8 mouse cellular contexts compared by ENCODE assay signal in the genomic region with DNA sequence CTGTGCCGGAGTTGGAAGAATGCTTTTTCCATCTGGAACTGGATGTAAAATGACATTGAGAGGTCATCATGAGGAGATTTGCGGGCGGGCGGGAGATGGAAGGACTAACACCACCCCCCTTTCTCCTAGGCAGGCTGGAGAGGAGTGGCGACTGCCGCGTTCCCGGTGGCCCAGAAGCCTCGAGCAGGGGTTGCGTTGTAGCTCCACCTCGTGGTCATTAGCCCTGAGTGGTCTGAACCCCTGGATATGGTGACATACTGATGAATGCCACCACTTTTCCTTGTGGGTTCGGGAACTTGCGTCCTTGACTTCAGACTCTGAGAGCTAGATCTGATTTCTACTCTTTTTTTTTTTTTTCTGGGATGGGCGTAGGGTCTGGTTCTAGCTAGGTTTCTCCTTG. TPM values are rescaled to one million over a fixed set of nuclear protein-coding genes. Genes with fewer than 3 reads are reported as not detected.
DNase-seq lines count a peak whose midpoint lies in the region; ATAC-seq and TF ChIP-seq lines count a peak whose summit lies in the region.

No protein-coding gene starts in this region.

- no peak for DNase-seq in ES-E14 (ENCODE audit: low read depth, low spot score)
- peak; percentile 54 for DNase-seq in cerebellum, adult 11-12 months
- DNase-seq in heart, postnatal 10 days, result peak; percentile 75 to 76
- DNase-seq in kidney, postnatal 36 days, result peak; percentile 66 to 81
- DNase-seq in neural tube, embryonic 11.5 days (ENCODE audit: low spot score), result peak; percentile 63
- DNase-seq in urinary bladder, postnatal 25 days (ENCODE audit: low spot score), result peak; percentile 47

- H3K4me2 ChIP-seq in forebrain, embryonic 16.5 days (ENCODE audit: low read length), result peak overlapping the region; percentile 52
- 0 out of 2 replicates have a peak overlapping the region, but pooled peaks have one; percentile 23 for H3K4me2 ChIP-seq in liver, embryonic 15.5 days
- peak overlapping the region; percentile 34 for H3K4me2 ChIP-seq in neural tube, embryonic 11.5 days (ENCODE audit: low read depth)

- H3K36me3 ChIP-seq in ES-E14 (ENCODE audit: control insufficient read depth, insufficient read depth, low read length, poor library complexity, severe bottlenecking), result no peaks in the 10 kb centered on the region
- H3K36me3 ChIP-seq in forebrain, embryonic 16.5 days (ENCODE audit: control insufficient read depth, insufficient read depth), result no peaks in the 10 kb centered on the region
- H3K36me3 ChIP-seq in liver, embryonic 15.5 days (replicated peaks), result no peaks in the 10 kb centered on the region
- no peaks in the 10 kb centered on the region for H3K36me3 ChIP-seq in neural tube, embryonic 11.5 days (ENCODE audit: control insufficient read depth, insufficient read depth, low read length)

- no peak overlapping the region for H3K4me3 ChIP-seq in ES-E14 (ENCODE audit: insufficient read depth in 1 of 2, low read depth in 1 of 2, low read length in 2 of 2, poor library complexity in 1 of 2, severe bottlenecking in 1 of 2)
- H3K4me3 ChIP-seq in forebrain, embryonic 16.5 days (replicated peaks; ENCODE audit: low read length), result peak overlapping the region; percentile 38
- no peak overlapping the region for H3K4me3 ChIP-seq in liver, embryonic 15.5 days (replicated peaks)
- peak overlapping the region; percentile 20; the same call in 1 of the 2 replicates for H3K4me3 ChIP-seq in neural tube, embryonic 11.5 days (ENCODE audit: low read depth, low read length)

- H3K9ac ChIP-seq in ES-E14 (ENCODE audit: insufficient read depth, low read depth, low read length, poor library complexity, severe bottlenecking), result no peak overlapping the region
- peak overlapping the region; percentile 50 for H3K9ac ChIP-seq in forebrain, embryonic 16.5 days (replicated peaks; ENCODE audit: low read depth, low read length)
- no peak overlapping the region for H3K9ac ChIP-seq in liver, embryonic 15.5 days
- no peak overlapping the region for H3K9ac ChIP-seq in neural tube, embryonic 11.5 days (ENCODE audit: low read length)

- peak; percentile 81 for ATAC-seq in forebrain, embryonic 16.5 days
- no peak for ATAC-seq in liver, embryonic 15.5 days (ENCODE audit: insufficient read depth)
- peak; percentile 69; the same call in 1 of the 2 replicates for ATAC-seq in neural tube, embryonic 11.5 days (ENCODE audit: insufficient read depth, low FRiP score, low TSS enrichment)

- 20% methylated on average over 14 of the region's 14 CpGs for WGBS in forebrain, embryonic 16.5 days
- 22% methylated on average over 14 of the region's 14 CpGs for WGBS in liver, embryonic 15.5 days (ENCODE audit: insufficient replicate concordance)
- WGBS in neural tube, embryonic 11.5 days, result 16% methylated on average over 13 of the region's 14 CpGs

- H3K4me1 ChIP-seq in ES-E14 (ENCODE audit: control insufficient read depth in 2 of 2, insufficient read depth in 2 of 2, low read length in 2 of 2, poor library complexity in 1 of 2), result peaks cover 0 to 2% of the 10 kb centered on the region in 2 experiments; a peak in 1 of 4 replicates
- no peaks in the 10 kb centered on the region for H3K4me1 ChIP-seq in forebrain, embryonic 16.5 days (replicated peaks; ENCODE audit: control insufficient read depth, insufficient read depth, low read length)
- H3K4me1 ChIP-seq in liver, embryonic 15.5 days (replicated peaks), result no peaks in the 10 kb centered on the region
- H3K4me1 ChIP-seq in neural tube, embryonic 11.5 days (ENCODE audit: control insufficient read depth, insufficient read depth, low read length), result no peaks in the 10 kb centered on the region

- no peaks in the 10 kb centered on the region for H3K27me3 ChIP-seq in forebrain, embryonic 16.5 days (replicated peaks; ENCODE audit: control insufficient read depth, insufficient read depth, low read length)
- peaks cover 24% of the 10 kb centered on the region for H3K27me3 ChIP-seq in liver, embryonic 15.5 days
- no peaks in the 10 kb centered on the region for H3K27me3 ChIP-seq in neural tube, embryonic 11.5 days (ENCODE audit: control insufficient read depth, insufficient read depth, low read length)

- no peaks in the 10 kb centered on the region for H3K9me3 ChIP-seq in ES-E14 (ENCODE audit: control insufficient read depth, insufficient read depth, low read depth, low read length)
- no peaks in the 10 kb centered on the region for H3K9me3 ChIP-seq in forebrain, embryonic 16.5 days (ENCODE audit: control insufficient read depth, low read length)
- H3K9me3 ChIP-seq in liver, embryonic 15.5 days (replicated peaks), result no peaks in the 10 kb centered on the region
- no peaks in the 10 kb centered on the region for H3K9me3 ChIP-seq in neural tube, embryonic 11.5 days (ENCODE audit: control insufficient read depth, low read length)

- no peak overlapping the region for H3K27ac ChIP-seq in ES-E14 (ENCODE audit: insufficient read depth, low read depth, low read length, poor library complexity, severe bottlenecking)
- no peak overlapping the region for H3K27ac ChIP-seq in forebrain, embryonic 16.5 days (ENCODE audit: low read length)
- H3K27ac ChIP-seq in liver, embryonic 15.5 days (replicated peaks), result no peak overlapping the region
- no peak overlapping the region for H3K27ac ChIP-seq in neural tube, embryonic 11.5 days (ENCODE audit: low read depth, low read length)

- in situ Hi-C loops in ES-E14 (cut with MboI; ENCODE audit: low sequenced_read_pairs in 2 of 2, unreplicated experiment in 2 of 2), result no loop called here

- intact Hi-C loops in heart, postnatal 10 days (cut with DNase I), result loop anchor here (10.0 kb wide), 2 partner anchors 114 to 214 kb away; partner anchors contain the start of genes Dgat2l6, Kif4 and Pdzd11

TF ChIP-seq in ES-E14, 5 proteins besides CTCF, POLR2A, EP300 and RAD21:
- TF ChIP-seq HCFC1 (IDR thresholded peaks at IDR 0.05; ENCODE audit: borderline replicate concordance, insufficient read depth, low read length) (no peak), ZC3H11A (IDR thresholded peaks at IDR 0.05; ENCODE audit: borderline replicate concordance, low read depth, low read length) (0 out of 2 replicates have a peak, but pooled peaks have one; percentile 27)

RNA-seq across cellular contexts. Expression of gene Gdpd2, which starts 9.2 kb away (rescaled TPM):
- 0.22 and 0.32 TPM in 2 replicates for total RNA-seq in ES-E14 (2012; rRNA removed)
- 10.7 and 15.1 TPM in 2 replicates for polyA plus RNA-seq in forebrain, embryonic 16.5 days (2015; fragmentation: Nextera tagmentation; extraction: Ambion mirVana)
- total RNA-seq in heart, postnatal 10 days (2021), result under 1 TPM in 1 of 2 experiments, not detected in 1; 0.55 TPM
- polyA plus RNA-seq in liver, embryonic 15.5 days (2015; fragmentation: Nextera tagmentation; extraction: Ambion mirVana), result 0.14 and 0.21 TPM in 2 replicates
- 7.0 and 8.0 TPM in 2 replicates for polyA plus RNA-seq in neural tube, embryonic 11.5 days (2014; fragmentation: Nextera tagmentation; extraction: Ambion mirVana)

RNA-seq across cellular contexts. Expression of gene Dlg3, which starts 28.6 kb away (rescaled TPM):
- 13.1 and 15.3 TPM in 2 replicates for total RNA-seq in ES-E14 (2012; rRNA removed)
- 10.5 and 11.2 TPM in 2 replicates for polyA plus RNA-seq in forebrain, embryonic 16.5 days (2015; fragmentation: Nextera tagmentation; extraction: Ambion mirVana)
- 1 to 10 TPM; 4.5 to 5.6 TPM for total RNA-seq in heart, postnatal 10 days (2021)
- polyA plus RNA-seq in liver, embryonic 15.5 days (2015; fragmentation: Nextera tagmentation; extraction: Ambion mirVana), result 0.32 and 0.79 TPM in 2 replicates
- 4.8 and 5.1 TPM in 2 replicates for polyA plus RNA-seq in neural tube, embryonic 11.5 days (2014; fragmentation: Nextera tagmentation; extraction: Ambion mirVana)

Comparison
In these comparisons a context has a peak if more than half of its experiments do, and no peak if none do; other contexts are left out.
1. H3K4me3 ChIP-seq: peak in forebrain, embryonic 16.5 days (single experiment) and neural tube, embryonic 11.5 days (single experiment); none in ES-E14 (0 of 2) and liver, embryonic 15.5 days (single experiment).
2. Peak in every context shown above with its lines, with median percentiles within 50 percentile points of each other: H3K4me2 ChIP-seq.